8 mouse cellular contexts compared by ENCODE assay signal in the genomic region with DNA sequence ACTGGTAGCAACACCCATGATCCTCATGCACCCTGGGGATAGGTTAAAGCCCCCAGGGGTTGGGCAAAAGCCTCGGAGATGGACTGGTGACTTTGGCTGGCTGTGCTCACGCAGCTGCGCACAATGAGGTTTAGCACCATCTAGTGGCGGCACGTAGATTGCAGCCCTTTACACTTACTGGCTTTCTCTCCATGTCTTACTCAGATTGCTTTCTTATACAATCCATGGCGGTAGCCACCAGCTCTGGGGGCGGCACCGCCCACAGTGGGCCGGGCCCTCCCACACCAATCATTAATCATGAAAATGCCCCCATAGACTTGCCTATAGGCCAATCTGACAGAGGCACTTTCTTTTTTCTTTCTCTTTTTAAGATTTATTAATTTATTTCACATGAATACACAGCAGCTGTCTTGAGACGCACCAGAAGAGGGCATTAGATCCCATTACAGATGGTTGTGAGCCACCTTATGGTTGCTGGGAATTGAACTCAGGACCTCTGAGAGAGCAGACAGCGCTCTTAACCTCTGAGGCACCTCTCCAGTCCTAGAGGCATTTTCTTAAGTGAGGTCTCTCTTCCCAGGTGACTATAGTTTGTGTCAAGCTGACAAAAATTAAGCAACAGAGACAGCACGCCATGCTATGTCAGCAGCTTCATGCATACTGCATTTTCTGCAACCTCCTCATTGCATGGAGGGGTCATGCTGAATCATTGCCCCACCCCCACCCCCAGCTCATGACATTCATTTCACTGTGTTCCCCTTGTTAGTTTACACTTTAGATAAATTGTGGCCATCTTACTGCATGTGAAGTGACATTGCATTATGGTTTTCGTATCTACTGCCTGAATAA. TPM values are rescaled to one million over a fixed set of nuclear protein-coding genes. Genes with fewer than 3 reads are reported as not detected.
A peak's percentile ranks its signal among the peaks of the same experiment; 100 is the strongest.
DNase-seq lines count a peak whose midpoint lies in the region; ATAC-seq lines count a peak whose summit lies in the region.

No protein-coding gene starts in this region.

- H3K27ac ChIP-seq in intestine, embryonic 15.5 days = no peak overlapping the region

- H3K9me3 ChIP-seq in intestine, embryonic 15.5 days = no peaks in the 10 kb centered on the region

- H3K4me1 ChIP-seq in intestine, embryonic 15.5 days (replicated peaks) = no peaks in the 10 kb centered on the region

- no peaks in the 10 kb centered on the region for H3K27me3 ChIP-seq in intestine, embryonic 15.5 days (replicated peaks)

- H3K9ac ChIP-seq in intestine, embryonic 15.5 days = no peak overlapping the region

- H3K36me3 ChIP-seq in intestine, embryonic 15.5 days = no peaks in the 10 kb centered on the region

- peak; percentile 51 to 58 for DNase-seq in adrenal gland, adult 18-20 months (ENCODE audit: low spot score in 2 of 2)
- peak; percentile 84 for DNase-seq in embryo, embryonic 9.5 days (ENCODE audit: extremely low spot score)
- DNase-seq in left cerebral cortex, adult 8-10 months (ENCODE audit: low spot score in 2 of 2) = peak; percentile 36 to 63
- DNase-seq in lung, postnatal 36 days = peak; percentile 88
- DNase-seq in right cerebral cortex, postnatal 10 days (ENCODE audit: low spot score in 2 of 2) = peak; percentile 77 to 78
- DNase-seq in urinary bladder, postnatal 4 days (ENCODE audit: low spot score in 2 of 2) = peak; percentile 52 to 70

- H3K4me3 ChIP-seq in intestine, embryonic 15.5 days (replicated peaks) = no peak overlapping the region

- 27% methylated on average over 13 of the region's 13 CpGs for WGBS in intestine, embryonic 15.5 days

- peak; percentile 99 for ATAC-seq in granulocyte monocyte progenitor cell, adult 5-6 weeks (replicated peaks; ENCODE audit: poor library complexity, severe bottlenecking)
- peak; percentile 99 for ATAC-seq in intestine, embryonic 15.5 days

- H3K4me2 ChIP-seq in intestine, embryonic 15.5 days (replicated peaks) = no peak overlapping the region

RNA-seq across cellular contexts. Expression of a gene that starts 35.9 kb away (rescaled TPM):
- total RNA-seq in adrenal gland, adult 18-20 months (2021) = 1 to 10 TPM; 2.8 to 3.7 TPM
- not detected in 2 replicates for total RNA-seq in granulocyte monocyte progenitor cell, adult 5-6 weeks (2014; fragmentation: Nextera tagmentation)
- total RNA-seq in granulocyte monocyte progenitor cell, adult 5-6 weeks (2017) = not detected in 2 replicates
- 6.5 and 6.8 TPM in 2 replicates for polyA plus RNA-seq in intestine, embryonic 15.5 days (2015; fragmentation: Nextera tagmentation; extraction: Ambion mirVana)
- 10 to 100 TPM; 19.2 to 26.1 (median 22.1) TPM for total RNA-seq in left cerebral cortex, adult 8-10 months (2022)

Comparison
In these comparisons a context has a peak if more than half of its experiments do, and no peak if none do; other contexts are left out.
1. RNA of a gene that starts 35.9 kb away (total RNA-seq): 19.2 to 26.1 TPM in left cerebral cortex, adult 8-10 months; 2.8 to 3.7 TPM in adrenal gland, adult 18-20 months and not detected in granulocyte monocyte progenitor cell, adult 5-6 weeks; every median in the first group is over 4 times any median in the second.
2. Peak in every context shown above with its lines, with median percentiles within 50 percentile points of each other: DNase-seq.